Mouse (Mus musculus) thymus, postnatal 10 days (tissue): ENCODE data around the gene Gm37240.

Source experiments
- DNase-seq, 2 experiments: peaks; one replicate each; pipeline ENCODE4 v3.0.0; 2021; ENCODE audit warnings: low spot score in 2 of 2

Gene Gm37240

DNA sequence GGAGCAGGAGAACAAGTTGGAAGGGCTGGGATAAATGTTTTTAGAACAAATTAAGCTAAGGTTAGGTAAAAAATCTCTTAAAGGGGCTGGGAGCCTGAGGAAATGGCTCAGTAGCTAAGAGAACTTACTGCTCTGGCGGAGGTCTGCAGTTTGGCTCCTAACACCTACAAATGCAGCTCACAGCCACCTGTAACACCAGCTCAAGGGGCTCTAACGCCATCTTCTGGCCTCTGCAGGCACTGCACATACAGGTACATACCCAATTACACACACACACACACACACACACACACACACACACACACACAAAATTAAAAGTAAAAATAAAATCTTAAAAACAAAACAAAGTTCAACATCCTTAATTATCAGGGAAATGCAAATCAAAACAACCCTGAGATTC, 1174.4 kb downstream of the Gm37240 start:
- no peak for DNase-seq

- peak; percentile 70 for DNase-seq
Measured at GRCm38 (mm10) chr3:84710723-84711122, 1176.6 kb downstream of the Gm37240 start.

DNA sequence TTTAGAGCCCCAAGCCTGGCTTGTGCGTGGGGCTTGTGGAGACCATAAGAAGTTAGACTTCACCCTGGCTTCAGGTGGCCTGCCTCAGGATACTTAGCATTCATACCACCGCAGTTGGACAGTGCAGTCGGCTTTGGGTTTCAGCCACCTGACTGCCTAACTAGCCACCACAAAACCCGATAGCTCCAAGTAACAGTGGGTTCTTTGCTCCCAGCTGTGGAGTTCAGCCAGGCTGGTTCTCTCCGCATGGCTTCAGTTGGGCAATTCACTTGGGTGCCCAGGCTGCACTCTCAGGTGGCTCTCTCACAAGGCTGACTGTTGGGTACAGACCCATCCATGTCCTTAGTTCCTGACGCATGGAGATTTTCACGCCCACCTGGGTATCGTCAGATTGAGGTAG, 1177.4 kb downstream of the Gm37240 start:
- no peak for DNase-seq

DNA sequence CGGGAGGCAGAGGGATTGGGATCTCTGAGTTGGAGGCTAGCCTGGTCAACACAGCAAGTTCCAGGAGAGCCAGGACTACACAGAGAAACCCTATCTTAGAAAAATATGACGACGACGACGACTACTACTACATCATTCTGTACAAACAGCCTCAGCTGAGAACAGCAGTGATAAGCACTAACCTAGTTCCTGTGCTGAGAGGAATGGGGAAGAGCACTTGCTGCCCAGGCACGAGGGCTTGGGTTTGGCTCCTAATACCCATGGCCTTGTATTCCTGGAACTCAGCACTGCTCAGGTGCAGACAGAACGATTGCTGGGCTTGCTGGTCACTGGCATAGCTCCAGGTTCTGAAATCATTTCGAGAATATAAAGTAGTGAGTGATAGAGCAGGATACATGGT, 1178.2 kb downstream of the Gm37240 start:
- DNase-seq: no peak

DNA sequence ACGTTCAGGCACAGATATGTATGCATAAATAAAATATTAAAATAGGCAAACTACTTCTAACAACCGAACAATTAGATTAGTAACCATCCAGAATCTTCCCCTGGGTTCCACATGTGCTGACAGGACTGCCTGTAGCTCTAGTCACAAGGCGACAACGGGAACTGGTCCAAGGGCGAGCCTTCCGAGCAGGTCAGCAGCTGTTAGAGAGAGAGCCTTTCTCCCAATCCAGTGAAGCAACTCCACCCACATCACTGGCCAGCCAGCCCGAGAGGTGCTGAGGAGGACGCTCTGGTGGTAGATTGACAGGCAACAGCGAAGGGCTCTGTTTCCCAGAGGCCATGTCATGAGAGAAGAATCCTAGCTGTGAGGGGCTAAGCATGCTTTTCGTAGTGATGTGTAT, 1178.8 kb downstream of the Gm37240 start:
- no peak for DNase-seq

GRCm38 (mm10) chr3:84705224-84705623, 1182.1 kb downstream of the Gm37240 start:
- DNase-seq: no peak

- DNase-seq: no peak
Measured at GRCm38 (mm10) chr3:84703083-84703810, 1184.1 kb downstream of the Gm37240 start.

DNA sequence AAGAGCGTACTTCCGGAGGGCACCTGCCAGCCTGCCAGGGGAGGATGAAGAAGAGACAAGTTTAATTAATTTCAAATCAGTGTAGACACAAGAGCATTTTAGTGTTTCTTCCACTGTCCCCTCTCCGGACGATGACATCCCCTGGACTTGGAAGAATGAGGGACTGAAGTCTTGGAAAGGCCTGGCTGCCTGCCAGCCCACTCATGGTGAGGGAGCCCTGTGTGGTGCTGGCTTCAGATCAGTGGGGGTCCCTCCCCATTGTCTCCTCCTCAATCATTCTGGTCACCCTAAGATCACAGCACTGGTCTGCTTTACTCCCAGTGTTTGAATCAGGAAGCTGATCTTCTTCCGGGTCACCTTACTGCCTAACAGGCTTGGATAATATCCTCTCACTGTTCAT, 1185.4 kb downstream of the Gm37240 start:
- no peak for DNase-seq

DNA sequence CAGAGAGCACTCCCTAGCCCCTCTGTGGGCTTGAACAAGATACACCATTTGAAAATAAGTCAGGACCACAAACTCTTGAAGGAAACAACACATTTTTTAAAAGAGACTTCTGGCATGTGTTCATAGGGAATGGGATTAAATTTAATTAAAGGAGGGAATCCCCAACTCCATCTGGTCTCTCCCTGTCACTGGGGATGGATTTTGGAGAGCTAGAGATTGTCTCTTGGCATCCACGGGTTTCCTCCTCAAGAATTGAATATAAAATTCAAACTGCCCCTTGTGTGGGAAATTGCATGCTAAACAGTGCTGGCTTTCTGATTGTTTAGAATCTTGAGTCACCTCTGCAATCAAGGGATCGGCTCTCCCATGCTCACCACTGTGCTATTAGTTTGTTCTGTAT, 1185.8 kb downstream of the Gm37240 start:
- no peak for DNase-seq

GRCm38 (mm10) chr3:84696428-84696917, 1190.8 kb downstream of the Gm37240 start:
- DNase-seq: no peak

DNA sequence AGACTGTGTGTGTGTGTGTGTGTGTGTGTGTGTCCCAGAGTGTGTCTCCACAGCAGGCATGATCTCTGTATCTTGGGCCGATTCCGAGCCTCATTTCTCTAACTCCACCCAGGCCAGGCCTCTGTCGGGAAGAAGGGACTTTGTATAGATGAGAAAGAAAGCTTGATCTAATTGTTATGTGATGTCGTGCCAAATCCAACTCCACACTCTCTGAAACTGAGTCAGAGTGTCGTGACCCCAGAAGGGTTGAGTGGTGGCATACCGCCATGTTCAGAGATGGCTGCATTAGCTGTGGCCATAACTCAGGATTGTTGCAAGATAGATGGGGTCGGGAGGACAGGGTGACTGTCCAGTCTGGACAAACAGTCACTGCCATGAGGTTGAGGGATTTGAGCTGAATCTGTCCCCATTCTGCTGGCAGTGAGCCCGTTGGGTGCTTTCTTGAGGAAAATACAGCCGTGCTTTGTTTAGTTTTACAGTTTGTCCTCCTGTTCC, 1191.4 kb downstream of the Gm37240 start:
- DNase-seq: no peak

- DNase-seq: no peak
Measured at GRCm38 (mm10) chr3:84695418-84695817, 1191.9 kb downstream of the Gm37240 start.

GRCm38 (mm10) chr3:84693886-84694285, 1193.4 kb downstream of the Gm37240 start:
- no peak for DNase-seq

- peak in 1 of 2 experiments; percentile 35 for DNase-seq
Measured at GRCm38 (mm10) chr3:84692647-84693199, 1194.6 kb downstream of the Gm37240 start.

DNA sequence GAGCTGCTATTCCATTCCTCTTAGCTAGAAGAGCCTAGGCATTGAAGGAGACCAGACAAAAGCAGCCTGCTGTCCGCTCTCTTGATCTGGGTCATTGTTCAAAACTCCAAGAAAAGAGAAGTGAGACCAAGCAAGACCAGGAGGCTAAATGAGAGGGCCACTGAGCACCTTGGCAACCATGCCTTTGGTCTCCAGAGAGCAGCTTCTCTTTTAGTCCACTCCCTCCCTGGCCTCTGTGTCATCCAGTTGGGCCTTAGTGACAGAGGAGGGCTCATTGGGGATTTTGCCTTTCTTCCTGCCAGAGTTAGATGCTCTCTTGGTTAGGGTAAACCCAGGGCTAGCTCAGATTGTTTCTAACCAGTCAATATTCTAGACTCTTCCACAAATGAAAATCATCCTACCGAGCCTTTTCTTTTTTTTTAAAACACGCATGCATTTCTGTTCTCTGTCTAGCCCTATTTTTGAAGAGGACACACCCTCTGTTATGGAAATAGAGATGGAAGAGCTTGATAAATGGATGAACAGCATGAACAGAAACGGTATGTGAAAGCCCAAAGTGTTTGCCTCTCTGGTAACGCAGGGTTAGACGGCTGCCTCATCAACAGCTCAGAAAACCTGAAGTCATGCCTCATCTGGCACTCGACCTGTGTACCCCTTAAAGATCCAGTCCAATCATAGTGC, 1197.1 kb downstream of the Gm37240 start:
- DNase-seq: no peak

GRCm38 (mm10) chr3:84689656-84690055, 1197.7 kb downstream of the Gm37240 start:
- DNase-seq: no peak

- DNase-seq: no peak
Measured at GRCm38 (mm10) chr3:84688176-84688575, 1199.1 kb downstream of the Gm37240 start.

- DNase-seq: no peak
Measured at GRCm38 (mm10) chr3:84687488-84687846, 1199.9 kb downstream of the Gm37240 start.

- DNase-seq: no peak
Measured at GRCm38 (mm10) chr3:84686799-84687487, 1200.4 kb downstream of the Gm37240 start.

GRCm38 (mm10) chr3:84686294-84686672, 1201.0 kb downstream of the Gm37240 start:
- DNase-seq: no peak

- no peak for DNase-seq
Measured at GRCm38 (mm10) chr3:84685662-84686293, 1201.5 kb downstream of the Gm37240 start.

GRCm38 (mm10) chr3:84683788-84684187, 1203.5 kb downstream of the Gm37240 start:
- no peak for DNase-seq
